Mouse (Mus musculus) thymus, postnatal 0 days (tissue): ENCODE measurements around the gene Stx1a. TPM values are rescaled to one million over a fixed set of nuclear protein-coding genes. Genes with fewer than 3 reads are reported as not detected.
A peak's percentile ranks its signal among the peaks of the same experiment; 100 is the strongest.
"Not testable (repeated sequence)": the region's sequence is repeated elsewhere in the genome, so short reads cannot be mapped to it uniquely, and the experiment has no call there.

Experiments
- DNase-seq: peaks from one replicate; pipeline ENCODE4 v3.0.0-alpha.2; 2015; ENCODE audit warnings: low spot score
- polyA plus RNA-seq: library from polyadenylated mRNA; unstranded; fragments of >200 nt; fragmentation: Nextera tagmentation; extraction: Ambion mirVana; gene quantifications from 2 replicates; pipeline ENCODE4 v1.2.1, GENCODE M21; 2015

Gene Stx1a
- polyA plus RNA-seq, 1 experiment from 2014 or later, result 3.2 TPM

DNA sequence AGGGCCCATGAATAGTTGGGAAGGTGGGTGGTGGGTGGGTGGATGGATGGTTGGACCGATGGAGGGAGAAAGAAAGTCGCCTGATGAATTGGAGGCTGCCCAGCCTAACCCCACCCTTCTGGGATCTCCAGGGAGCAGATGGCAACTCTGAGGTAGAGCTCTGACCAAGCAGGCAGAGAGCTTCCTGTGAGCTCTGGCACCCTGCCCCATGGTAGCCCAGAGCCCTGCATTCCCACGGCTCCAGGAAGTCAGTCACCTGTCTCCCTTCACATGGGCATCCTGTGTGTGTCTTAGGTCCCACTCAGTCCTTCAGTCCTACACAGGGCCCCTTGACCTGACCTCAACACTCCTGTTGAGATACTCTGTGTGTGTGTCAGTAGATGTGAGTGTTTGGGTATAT is 14.7 kb downstream of the Stx1a start:
- no peak for DNase-seq

- no peak for DNase-seq
Observed at GRCm38 (mm10) chr5:135039541-135039940, 16.3 kb downstream of the Stx1a start.

DNA sequence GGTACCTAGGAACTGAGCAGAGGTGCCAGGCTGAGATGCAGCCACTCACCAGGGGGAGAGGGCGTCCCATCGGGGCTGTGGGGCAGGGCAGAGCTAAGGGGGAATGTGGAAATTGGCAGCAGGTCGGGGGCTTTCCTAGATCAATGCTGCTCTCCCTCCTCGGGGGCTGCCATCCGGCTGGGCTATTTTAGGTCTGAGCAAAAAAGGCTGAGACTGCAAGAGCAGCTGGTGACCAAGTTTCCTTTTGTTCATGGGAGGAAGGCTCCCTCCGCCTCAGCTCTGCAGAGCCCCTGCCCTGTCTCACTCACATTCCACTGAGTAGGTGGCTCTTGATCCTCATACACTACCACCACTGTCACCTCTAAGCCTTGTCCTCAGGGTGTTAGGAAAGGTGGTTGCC is 16.8 kb downstream of the Stx1a start:
- no peak for DNase-seq

GRCm38 (mm10) chr5:135040777-135041176 is 17.5 kb downstream of the Stx1a start:
- no peak for DNase-seq

GRCm38 (mm10) chr5:135042105-135042788 is 19.0 kb downstream of the Stx1a start:
- no peak for DNase-seq

DNA sequence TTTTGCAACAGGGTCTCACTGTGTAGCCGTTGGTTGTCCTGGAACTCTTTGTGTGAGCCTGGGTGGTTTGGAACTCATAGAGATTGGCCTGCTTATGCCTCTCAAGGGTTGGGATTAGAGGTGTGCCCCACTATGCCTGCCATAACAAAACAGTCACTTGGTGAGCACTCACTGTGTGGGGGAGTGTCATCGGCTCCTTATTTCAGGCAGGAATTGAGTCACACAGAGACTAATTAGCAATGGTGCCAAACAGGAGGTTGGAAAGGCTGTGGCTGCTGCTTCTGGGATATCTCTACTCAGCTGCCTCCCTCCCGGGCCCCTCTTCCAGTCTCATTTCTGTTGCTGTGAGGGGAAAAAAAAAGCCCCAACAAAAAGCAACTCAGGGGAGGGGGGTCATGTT is 21.3 kb downstream of the Stx1a start:
- DNase-seq, result no peak

- no peak for DNase-seq
Observed at GRCm38 (mm10) chr5:135048539-135048938, 25.3 kb downstream of the Stx1a start.

- not testable (repeated sequence) for DNase-seq
Observed at GRCm38 (mm10) chr5:135049268-135049667, 26.0 kb downstream of the Stx1a start.

- DNase-seq, result no peak
Observed at GRCm38 (mm10) chr5:135053356-135053755, 30.1 kb downstream of the Stx1a start.

- peak; percentile 97 for DNase-seq
Observed at GRCm38 (mm10) chr5:135063629-135064381, 40.5 kb downstream of the Stx1a start, which contains the start of gene Dnajc30. Gene Dnajc30, plus strand, starts transcription at chr5:135064202.

- DNase-seq, result no peak
Observed at GRCm38 (mm10) chr5:135064382-135064766, 41.1 kb downstream of the Stx1a start.

DNA sequence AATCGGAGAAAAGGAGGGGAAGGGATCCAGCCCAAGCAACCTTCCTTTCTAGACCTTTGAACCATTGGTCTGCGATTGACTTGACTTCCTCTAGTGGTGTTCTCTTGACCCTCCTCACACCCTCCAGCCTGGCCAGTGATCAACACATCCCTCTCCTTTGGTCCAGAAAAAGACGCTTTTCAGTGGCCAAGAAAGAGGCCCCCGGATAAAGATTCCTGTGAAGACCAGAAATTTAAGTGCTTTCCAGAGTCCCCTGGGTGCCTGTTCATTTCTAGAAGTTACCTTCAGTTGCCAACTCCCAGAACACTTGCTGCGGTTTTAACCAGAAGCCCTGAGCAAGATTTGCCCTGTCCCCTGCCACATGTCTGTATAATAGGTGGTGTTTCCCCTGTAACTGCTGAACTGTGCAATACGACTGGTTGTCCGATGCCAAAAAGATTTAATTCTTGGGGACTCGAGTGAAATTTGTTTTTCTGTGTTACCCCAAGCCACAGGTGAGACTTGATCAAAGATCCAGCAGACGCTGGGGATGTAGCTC is 41.7 kb downstream of the Stx1a start, which contains the start of gene Bud23:
Gene Bud23 (minus strand): TSS at position 51 of the 538 bp plus-strand sequence.
- DNase-seq, result not testable (repeated sequence)

- no peak for DNase-seq
Observed at GRCm38 (mm10) chr5:135066008-135066407, 42.7 kb downstream of the Stx1a start.

DNA sequence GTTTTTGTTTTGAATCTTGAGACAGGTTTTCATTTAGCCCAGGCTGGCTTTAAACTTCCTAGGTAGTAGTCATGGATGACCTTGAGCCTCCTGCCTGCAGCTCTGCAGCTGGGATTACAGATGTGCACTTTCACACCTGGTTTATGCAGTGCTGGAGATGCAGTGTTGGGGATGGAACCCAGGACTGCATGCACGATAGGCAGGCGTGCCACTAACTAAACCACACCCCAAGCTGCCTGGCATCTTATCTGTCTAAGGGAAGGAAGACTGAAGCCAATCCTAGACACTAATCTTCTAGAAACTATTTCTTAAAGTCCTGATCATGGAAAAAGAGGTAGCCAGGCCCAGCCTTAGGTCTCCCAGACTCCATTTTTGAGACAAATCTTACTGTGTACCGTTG is 47.2 kb downstream of the Stx1a start:
- DNase-seq, result no peak

- DNase-seq, result no peak
Observed at GRCm38 (mm10) chr5:135072061-135072460, 48.8 kb downstream of the Stx1a start.

DNA sequence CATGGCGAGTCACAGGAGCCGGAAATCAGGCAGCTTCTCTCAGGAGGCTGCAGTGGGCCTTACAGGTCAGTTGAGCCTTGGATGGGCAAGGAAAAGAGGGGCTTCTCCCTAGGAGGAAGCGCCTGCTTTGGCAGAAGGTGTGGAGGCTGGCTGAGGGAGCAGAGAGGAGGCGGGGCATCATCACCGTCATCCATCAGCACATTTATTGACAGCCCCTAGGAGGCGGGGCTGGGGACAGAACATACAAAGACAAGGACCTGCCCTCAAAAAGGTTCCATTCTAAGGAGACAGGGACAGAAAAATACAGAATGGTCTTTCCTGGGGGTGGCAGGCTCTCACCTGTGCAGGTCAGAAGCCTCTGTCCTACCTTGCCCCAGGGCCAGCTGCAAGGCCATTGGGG is 49.4 kb downstream of the Stx1a start:
- no peak for DNase-seq

- DNase-seq, result no peak
Observed at GRCm38 (mm10) chr5:135073349-135074150, 50.3 kb downstream of the Stx1a start.

DNA sequence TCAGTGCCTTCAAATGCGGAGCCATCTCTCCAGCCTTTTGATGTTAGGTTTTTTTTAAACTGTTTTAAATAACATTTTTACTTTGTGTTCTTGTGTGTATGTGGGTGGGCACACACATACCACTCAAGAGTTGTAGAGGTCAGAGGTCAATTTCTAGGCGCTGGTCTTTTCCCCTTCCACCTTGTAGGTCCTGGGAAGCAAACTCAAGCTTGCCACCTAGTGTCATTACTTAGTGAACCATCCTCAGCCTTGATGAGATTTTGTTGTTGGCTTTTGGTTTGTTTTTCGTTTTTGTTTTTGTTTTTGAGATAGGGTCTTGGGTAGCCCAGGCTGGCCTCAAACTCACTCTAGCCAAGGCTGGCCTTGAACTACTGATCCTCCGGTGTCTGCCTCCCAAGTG is 52.4 kb downstream of the Stx1a start:
- DNase-seq, result no peak

DNA sequence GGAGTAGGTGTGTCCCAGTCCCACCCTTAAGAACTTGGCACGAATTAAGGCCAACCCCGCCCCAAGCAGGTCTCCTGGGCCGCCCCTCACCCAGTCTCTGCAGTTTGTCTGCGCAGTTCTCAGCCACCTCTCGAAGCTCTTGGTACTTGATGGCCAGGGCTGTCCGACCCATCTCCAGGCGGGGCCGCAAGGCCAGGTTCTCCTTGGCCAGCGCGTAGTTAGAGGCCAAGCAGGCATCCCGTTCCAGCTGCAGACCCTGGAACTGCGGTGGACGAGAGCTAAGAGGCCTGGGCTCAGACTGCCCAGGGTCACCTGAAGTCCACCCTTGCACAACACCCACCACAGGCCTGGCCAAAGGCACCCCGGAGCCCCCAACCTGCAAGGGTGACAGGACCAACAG is 53.1 kb downstream of the Stx1a start:
- no peak for DNase-seq

DNA sequence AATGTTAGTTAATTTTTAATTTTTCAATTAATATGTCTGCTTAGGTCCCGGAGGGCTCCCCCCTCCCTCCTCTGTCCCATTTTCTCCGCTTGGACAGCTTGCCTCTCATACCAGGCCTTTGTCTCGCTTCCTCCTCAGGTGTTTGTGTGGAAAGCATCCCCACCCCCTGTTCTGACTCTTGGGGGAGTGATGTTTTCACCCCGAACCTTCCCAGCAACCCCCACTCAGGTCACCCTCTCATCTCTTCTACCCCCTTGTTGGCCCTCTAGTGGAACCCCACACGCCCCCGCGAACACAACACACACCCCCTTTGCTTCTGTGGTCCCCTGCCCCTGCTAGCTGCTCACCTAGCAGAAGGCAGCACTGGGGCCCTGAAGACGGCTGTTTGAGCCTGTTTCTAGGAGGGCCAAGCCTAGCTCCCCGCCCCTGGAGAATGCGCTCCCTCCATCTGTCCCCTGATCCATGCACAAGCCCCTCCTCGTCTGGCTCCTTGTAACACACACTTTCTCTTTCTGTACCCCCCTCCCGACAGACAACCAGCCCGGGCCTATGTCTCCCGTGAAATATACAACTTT is 53.7 kb downstream of the Stx1a start:
- DNase-seq, result no peak
